Mouse (Mus musculus): ENCODE measurements at regions not wholly inside any gene's neighbourhood (a gene's known extent, or its start where the extent isn't known, plus 50 kb on each side); places are given as distances from the start of the nearest gene placed in this dataset.
A peak's percentile ranks its signal among the peaks of the same experiment; 100 is the strongest.

GRCm38 (mm10) chr8:37048912-37049692, 55.7 kb downstream of the AI429214 start:
- H3K4me2 ChIP-seq (ENCODE audit: low read depth, low read length): no peak overlapping the region
- H3K9me3 ChIP-seq (ENCODE audit: control insufficient read depth, low read length): no peaks in the 10 kb centered on the region
- H3K9ac ChIP-seq (ENCODE audit: low read depth, low read length): no peak overlapping the region
- no peak overlapping the region for H3K4me3 ChIP-seq (ENCODE audit: low read depth, low read length)
- ATAC-seq (ENCODE audit: low read depth): no peak
- H3K36me3 ChIP-seq (ENCODE audit: control insufficient read depth, insufficient read depth, low read length): no peaks in the 10 kb centered on the region
- WGBS: 85% methylated on average over 5 of the region's 5 CpGs
- no peaks in the 10 kb centered on the region for H3K27me3 ChIP-seq (replicated peaks; ENCODE audit: control insufficient read depth, insufficient read depth, low read length)
- H3K4me1 ChIP-seq (ENCODE audit: control insufficient read depth, insufficient read depth, low read length): 0 out of 2 replicates have a peak, but pooled peaks cover 2% of the 10 kb centered on the region
- no peak overlapping the region for H3K27ac ChIP-seq (replicated peaks; ENCODE audit: low read depth, low read length)
- no peak for DNase-seq (ENCODE audit: low spot score)

GRCm38 (mm10) chr8:37049969-37050683, 56.7 kb downstream of the AI429214 start:
- no peaks in the 10 kb centered on the region for H3K27me3 ChIP-seq (replicated peaks; ENCODE audit: control insufficient read depth, insufficient read depth, low read length)
- ATAC-seq (ENCODE audit: low read depth) (no peak), DNase-seq (ENCODE audit: low spot score) (peak; percentile 71)
- H3K36me3 ChIP-seq (ENCODE audit: control insufficient read depth, insufficient read depth, low read length): no peaks in the 10 kb centered on the region
- 0 out of 2 replicates have a peak, but pooled peaks cover 2% of the 10 kb centered on the region for H3K4me1 ChIP-seq (ENCODE audit: control insufficient read depth, insufficient read depth, low read length)
- H3K4me2 ChIP-seq (ENCODE audit: low read depth, low read length): no peak overlapping the region
- no peak overlapping the region for H3K27ac ChIP-seq (replicated peaks; ENCODE audit: low read depth, low read length)
- H3K4me3 ChIP-seq (ENCODE audit: low read depth, low read length): no peak overlapping the region
- 66% methylated on average over 6 of the region's 6 CpGs for WGBS
- no peak overlapping the region for H3K9ac ChIP-seq (ENCODE audit: low read depth, low read length)
- H3K9me3 ChIP-seq (ENCODE audit: control insufficient read depth, low read length): no peaks in the 10 kb centered on the region

GRCm38 (mm10) chr8:37050684-37051028, 57.3 kb downstream of the AI429214 start:
- Histone ChIP-seq H3K9ac (ENCODE audit: low read depth, low read length) (no peak overlapping the region), H3K27me3 (replicated peaks; ENCODE audit: control insufficient read depth, insufficient read depth, low read length) (no peaks in the 10 kb centered on the region), H3K9me3 (ENCODE audit: control insufficient read depth, low read length) (no peaks in the 10 kb centered on the region), H3K27ac (replicated peaks; ENCODE audit: low read depth, low read length) (no peak overlapping the region), H3K36me3 (ENCODE audit: control insufficient read depth, insufficient read depth, low read length) (no peaks in the 10 kb centered on the region), H3K4me1 (ENCODE audit: control insufficient read depth, insufficient read depth, low read length) (0 out of 2 replicates have a peak, but pooled peaks cover 2% of the 10 kb centered on the region), H3K4me2 (ENCODE audit: low read depth, low read length) (no peak overlapping the region), H3K4me3 (ENCODE audit: low read depth, low read length) (no peak overlapping the region)
- ATAC-seq (ENCODE audit: low read depth): no peak
- peak; percentile 54 for DNase-seq (ENCODE audit: low spot score)
- 30% methylated on average over 1 of the region's 1 CpGs for WGBS

GRCm38 (mm10) chr8:37056376-37056775, 63.0 kb downstream of the AI429214 start:
- 75% methylated on average over 3 of the region's 3 CpGs for WGBS
- Histone ChIP-seq H3K36me3 (ENCODE audit: control insufficient read depth, insufficient read depth, low read length) (no peaks in the 10 kb centered on the region), H3K27ac (replicated peaks; ENCODE audit: low read depth, low read length) (no peak overlapping the region), H3K9ac (ENCODE audit: low read depth, low read length) (no peak overlapping the region), H3K4me2 (ENCODE audit: low read depth, low read length) (no peak overlapping the region), H3K4me1 (ENCODE audit: control insufficient read depth, insufficient read depth, low read length) (no peaks in the 10 kb centered on the region), H3K4me3 (ENCODE audit: low read depth, low read length) (no peak overlapping the region), H3K9me3 (ENCODE audit: control insufficient read depth, low read length) (no peaks in the 10 kb centered on the region), H3K27me3 (replicated peaks; ENCODE audit: control insufficient read depth, insufficient read depth, low read length) (no peaks in the 10 kb centered on the region)
- ATAC-seq (ENCODE audit: low read depth) (no peak), DNase-seq (ENCODE audit: low spot score) (no peak)

GRCm38 (mm10) chr8:37058390-37058789, 65.0 kb downstream of the AI429214 start:
- no peak for ATAC-seq (ENCODE audit: low read depth)
- H3K4me2 ChIP-seq (ENCODE audit: low read depth, low read length): no peak overlapping the region
- 73% methylated on average over 6 of the region's 6 CpGs for WGBS

GRCm38 (mm10) chr8:37062012-37062944, 68.9 kb downstream of the AI429214 start:
- DNase-seq (ENCODE audit: low spot score): peak; percentile 87
- 27% methylated on average over 13 of the region's 13 CpGs for WGBS
- Histone ChIP-seq H3K4me1 (ENCODE audit: control insufficient read depth, insufficient read depth, low read length) (no peaks in the 10 kb centered on the region), H3K9ac (ENCODE audit: low read depth, low read length) (no peak overlapping the region), H3K4me2 (ENCODE audit: low read depth, low read length) (no peak overlapping the region), H3K36me3 (ENCODE audit: control insufficient read depth, insufficient read depth, low read length) (no peaks in the 10 kb centered on the region), H3K27me3 (replicated peaks; ENCODE audit: control insufficient read depth, insufficient read depth, low read length) (no peaks in the 10 kb centered on the region), H3K9me3 (ENCODE audit: control insufficient read depth, low read length) (no peaks in the 10 kb centered on the region), H3K27ac (replicated peaks; ENCODE audit: low read depth, low read length) (no peak overlapping the region), H3K4me3 (ENCODE audit: low read depth, low read length) (no peak overlapping the region)
- peak; percentile 78; the same call in 1 of the 2 replicates for ATAC-seq (ENCODE audit: low read depth)

More at GRCm38 (mm10) chr8:37058390-37058789, 65.0 kb downstream of the AI429214 start:
- H3K9me3 ChIP-seq (ENCODE audit: control insufficient read depth, low read length): no peaks in the 10 kb centered on the region
- H3K27me3 ChIP-seq (replicated peaks; ENCODE audit: control insufficient read depth, insufficient read depth, low read length): no peaks in the 10 kb centered on the region
- no peaks in the 10 kb centered on the region for H3K36me3 ChIP-seq (ENCODE audit: control insufficient read depth, insufficient read depth, low read length)
- no peaks in the 10 kb centered on the region for H3K4me1 ChIP-seq (ENCODE audit: control insufficient read depth, insufficient read depth, low read length)
- H3K4me3 ChIP-seq (ENCODE audit: low read depth, low read length): no peak overlapping the region
- no peak overlapping the region for H3K9ac ChIP-seq (ENCODE audit: low read depth, low read length)
- no peak for DNase-seq (ENCODE audit: low spot score)
- no peak overlapping the region for H3K27ac ChIP-seq (replicated peaks; ENCODE audit: low read depth, low read length)

GRCm38 (mm10) chr8:37063764-37064331, 70.4 kb downstream of the AI429214 start:
- Histone ChIP-seq H3K4me1 (ENCODE audit: control insufficient read depth, insufficient read depth, low read length) (no peaks in the 10 kb centered on the region), H3K4me2 (ENCODE audit: low read depth, low read length) (no peak overlapping the region), H3K9ac (ENCODE audit: low read depth, low read length) (no peak overlapping the region), H3K27me3 (replicated peaks; ENCODE audit: control insufficient read depth, insufficient read depth, low read length) (no peaks in the 10 kb centered on the region), H3K27ac (replicated peaks; ENCODE audit: low read depth, low read length) (no peak overlapping the region), H3K4me3 (ENCODE audit: low read depth, low read length) (no peak overlapping the region), H3K36me3 (ENCODE audit: control insufficient read depth, insufficient read depth, low read length) (no peaks in the 10 kb centered on the region), H3K9me3 (ENCODE audit: control insufficient read depth, low read length) (no peaks in the 10 kb centered on the region)
- ATAC-seq (ENCODE audit: low read depth) (0 out of 2 replicates have a peak, but pooled peaks have one; percentile 53), DNase-seq (ENCODE audit: low spot score) (peak; percentile 76)
- 16% methylated on average over 12 of the region's 12 CpGs for WGBS

GRCm38 (mm10) chr8:37072905-37073304, 79.5 kb downstream of the AI429214 start:
- Histone ChIP-seq H3K9me3 (ENCODE audit: control insufficient read depth, low read length) (no peaks in the 10 kb centered on the region), H3K9ac (ENCODE audit: low read depth, low read length) (no peak overlapping the region), H3K36me3 (ENCODE audit: control insufficient read depth, insufficient read depth, low read length) (no peaks in the 10 kb centered on the region), H3K27ac (replicated peaks; ENCODE audit: low read depth, low read length) (no peak overlapping the region), H3K4me1 (ENCODE audit: control insufficient read depth, insufficient read depth, low read length) (no peaks in the 10 kb centered on the region), H3K4me2 (ENCODE audit: low read depth, low read length) (no peak overlapping the region), H3K4me3 (ENCODE audit: low read depth, low read length) (no peak overlapping the region), H3K27me3 (replicated peaks; ENCODE audit: control insufficient read depth, insufficient read depth, low read length) (no peaks in the 10 kb centered on the region)
- DNase-seq (ENCODE audit: low spot score): peak; percentile 41
- no peak for ATAC-seq (ENCODE audit: low read depth)
- 27% methylated on average over 2 of the region's 2 CpGs for WGBS

Data from embryonic facial prominence, embryonic 14.5 days (tissue).